Comparison of ENCODE assay signal across 21 mouse cellular contexts in genomic region chr17:32125407-32125806, GRCm38 (mm10). TPM values are rescaled to one million over a fixed set of nuclear protein-coding genes. Genes with fewer than 3 reads are reported as not detected.
DNase-seq lines count a peak whose midpoint lies in the region; ATAC-seq and TF ChIP-seq lines count a peak whose summit lies in the region.
"Had no signal": no experiment of that assay in that cellular context is flagged by ENCODE, and none has a peak within 500 bp of the region (broad histone marks: within the 10 kb centered on the region; RNA-seq: fewer than 3 reads in every experiment).

No protein-coding gene starts in this region.

- no peak overlapping the region for H3K4me3 ChIP-seq in gastrocnemius, adult 2 months
- no peak overlapping the region for H3K4me3 ChIP-seq in kidney, postnatal 0 days (replicated peaks; ENCODE audit: low read depth, low read length)
- no peak overlapping the region for H3K4me3 ChIP-seq in liver, postnatal 0 days (ENCODE audit: low read depth, low read length)
- H3K4me3 ChIP-seq in liver, embryonic 11.5 days (ENCODE audit: low read depth, low read length), result no peak overlapping the region
- H3K4me3 ChIP-seq: embryonic facial prominence, embryonic 15.5 days; erythroblast, embryonic 14.5 days; forebrain, embryonic 10.5 days; heart, embryonic 15.5 days; hindbrain, embryonic 15.5 days had no signal

- no peak for DNase-seq in gastrocnemius, adult 2 months
- DNase-seq in gastrocnemius, postnatal 14 days, result no peak
- no peak for DNase-seq in kidney, postnatal 0 days (ENCODE audit: low spot score)
- no peak for DNase-seq in kidney, adult 18-20 months
- DNase-seq in liver, postnatal 0 days, result no peak
- no peak for DNase-seq in liver, embryonic 11.5 days (ENCODE audit: low spot score)
- DNase-seq in A20 (ENCODE audit: low read depth, low spot score), result peak; percentile 28
- DNase-seq in urinary bladder, postnatal 10 days (ENCODE audit: low spot score), result no peak
- DNase-seq: adrenal gland, adult 2 months; adrenal gland, postnatal 36 days; cerebellum, adult 2 months; cerebellum, postnatal 10 days; embryo, embryonic 11 days; heart, adult 18-20 months had no signal

- peak; percentile 33 for TF ChIP-seq CTCF in gastrocnemius, adult 2 months (IDR thresholded peaks at IDR 0.05)
- peak; percentile 46 for TF ChIP-seq CTCF in kidney, postnatal 0 days (IDR thresholded peaks at IDR 0.05; ENCODE audit: low read depth)
- peak; percentile 34 for TF ChIP-seq CTCF in liver, postnatal 0 days (IDR thresholded peaks at IDR 0.05; ENCODE audit: low read depth)

- whole genome bisulfite sequencing in kidney, postnatal 0 days, result 86% methylated on average over 3 of the region's 3 CpGs
- 80% methylated on average over 3 of the region's 3 CpGs for WGBS in liver, postnatal 0 days (ENCODE audit: insufficient replicate concordance)
- WGBS in liver, embryonic 11.5 days, result 78% methylated on average over 3 of the region's 3 CpGs

- H3K27ac ChIP-seq in gastrocnemius, adult 2 months, result no peak overlapping the region
- no peak overlapping the region for H3K27ac ChIP-seq in kidney, postnatal 0 days
- no peak overlapping the region for H3K27ac ChIP-seq in liver, postnatal 0 days (ENCODE audit: low read depth)
- no peak overlapping the region for H3K27ac ChIP-seq in liver, embryonic 11.5 days (ENCODE audit: low read depth, low read length)
- H3K27ac ChIP-seq: embryonic facial prominence, embryonic 15.5 days; forebrain, embryonic 10.5 days; heart, embryonic 15.5 days; hindbrain, embryonic 15.5 days had no signal

- no peaks in the 10 kb centered on the region; the same call in 1 of the 2 replicates for H3K4me1 ChIP-seq in kidney, postnatal 0 days (replicated peaks; ENCODE audit: insufficient read depth, low read length)
- H3K4me1 ChIP-seq in liver, postnatal 0 days (ENCODE audit: insufficient read depth), result peaks cover 13% of the 10 kb centered on the region
- H3K4me1 ChIP-seq in liver, embryonic 11.5 days (replicated peaks; ENCODE audit: control insufficient read depth, insufficient read depth, low read length), result peaks cover 13% of the 10 kb centered on the region
- H3K4me1 ChIP-seq: hindbrain, embryonic 15.5 days had no signal

- no peak overlapping the region for H3K4me2 ChIP-seq in kidney, postnatal 0 days (ENCODE audit: low read length)
- H3K4me2 ChIP-seq in liver, postnatal 0 days (ENCODE audit: low read depth, low read length), result no peak overlapping the region
- H3K4me2 ChIP-seq in liver, embryonic 11.5 days, result no peak overlapping the region
- H3K4me2 ChIP-seq: embryonic facial prominence, embryonic 15.5 days; heart, embryonic 11.5 days; heart, embryonic 15.5 days; hindbrain, embryonic 15.5 days had no signal

- H3K9ac ChIP-seq in kidney, postnatal 0 days (ENCODE audit: low read depth, low read length), result no peak overlapping the region
- H3K9ac ChIP-seq in liver, postnatal 0 days (replicated peaks), result no peak overlapping the region
- H3K9ac ChIP-seq in liver, embryonic 11.5 days (ENCODE audit: low read depth, low read length), result no peak overlapping the region
- H3K9ac ChIP-seq: embryonic facial prominence, embryonic 15.5 days; heart, embryonic 15.5 days; hindbrain, embryonic 15.5 days had no signal

- TF ChIP-seq EP300 in liver, postnatal 0 days (IDR thresholded peaks at IDR 0.05; ENCODE audit: low read depth), result no peak

- intact Hi-C loops in gastrocnemius, adult 2 months (cut with DNase I), result no loop called here
- intact Hi-C loops in gastrocnemius, postnatal 14 days (cut with DNase I; ENCODE audit: low total_unique reads), result no loop called here

- H3K9me3 ChIP-seq in kidney, postnatal 0 days (replicated peaks; ENCODE audit: low read length), result no peaks in the 10 kb centered on the region
- no peaks in the 10 kb centered on the region for H3K9me3 ChIP-seq in liver, postnatal 0 days (ENCODE audit: low read length)
- no peaks in the 10 kb centered on the region for H3K9me3 ChIP-seq in liver, embryonic 11.5 days (ENCODE audit: control insufficient read depth, low read length)
- H3K9me3 ChIP-seq: embryonic facial prominence, embryonic 15.5 days; forebrain, embryonic 10.5 days; heart, embryonic 15.5 days; hindbrain, embryonic 15.5 days had no signal

- no peaks in the 10 kb centered on the region for H3K27me3 ChIP-seq in kidney, postnatal 0 days (ENCODE audit: insufficient read depth, low read length)
- H3K27me3 ChIP-seq in liver, postnatal 0 days (ENCODE audit: insufficient read depth, low read length), result no peaks in the 10 kb centered on the region
- H3K27me3 ChIP-seq in liver, embryonic 11.5 days (replicated peaks; ENCODE audit: control insufficient read depth, insufficient read depth, low read length), result no peaks in the 10 kb centered on the region
- H3K27me3 ChIP-seq: embryonic facial prominence, embryonic 15.5 days; heart, embryonic 15.5 days; hindbrain, embryonic 15.5 days had no signal

- peaks cover 11% of the 10 kb centered on the region; the same call in 1 of the 2 replicates for H3K36me3 ChIP-seq in kidney, postnatal 0 days (ENCODE audit: insufficient read depth, low read length)
- no peaks in the 10 kb centered on the region for H3K36me3 ChIP-seq in liver, postnatal 0 days (replicated peaks; ENCODE audit: insufficient read depth, low read length)
- peaks cover 9% of the 10 kb centered on the region; the same call in 1 of the 2 replicates for H3K36me3 ChIP-seq in liver, embryonic 11.5 days (ENCODE audit: control insufficient read depth, insufficient read depth, low read length)
- H3K36me3 ChIP-seq: hindbrain, embryonic 15.5 days had no signal

- ATAC-seq in kidney, postnatal 0 days (replicated peaks; ENCODE audit: low FRiP score, low read depth), result no peak
- no peak for ATAC-seq in liver, postnatal 0 days
- no peak for ATAC-seq in liver, embryonic 11.5 days (replicated peaks; ENCODE audit: low FRiP score)
- ATAC-seq: forebrain, embryonic 14.5 days had no signal

RNA-seq across cellular contexts. Expression of gene Notch3, which starts 41.2 kb away (rescaled TPM):
- 10 to 100 TPM; 10.7 to 14.8 TPM for total RNA-seq in gastrocnemius, adult 2 months (2021)
- 10 to 100 TPM; 28.5 to 34.6 TPM for total RNA-seq in gastrocnemius, postnatal 14 days (2021)
- 7.2 and 7.4 TPM in 2 replicates for polyA plus RNA-seq in kidney, postnatal 0 days (2015; fragmentation: Nextera tagmentation; extraction: Ambion mirVana)
- 0.20 and 0.26 TPM in 2 replicates for polyA plus RNA-seq in liver, postnatal 0 days (2015; fragmentation: Nextera tagmentation; extraction: Ambion mirVana)
- 5.1 and 5.4 TPM in 2 replicates for polyA plus RNA-seq in liver, embryonic 11.5 days (2014; fragmentation: Nextera tagmentation; extraction: Ambion mirVana)
- polyA plus RNA-seq: erythroblast, embryonic 14.5 days had no signal
